Mouse (Mus musculus) stomach, postnatal 0 days (tissue): ENCODE results near the gene Brms1. TPM values are rescaled to one million over a fixed set of nuclear protein-coding genes. Genes with fewer than 3 reads are reported as not detected.
A peak's percentile ranks its signal among the peaks of the same experiment; 100 is the strongest.

ENCODE experiments used
- ATAC-seq: fragments of 200-750 bp; cut with Nextera tagmentation; 2 replicates; pipeline ENCODE4 v1.8.0; 2017; ENCODE audit not compliant: low FRiP score, low TSS enrichment
- DNase-seq: peaks from one replicate; pipeline ENCODE4 v3.0.0-alpha.2; 2016; ENCODE audit warnings: low spot score
- H3K27ac ChIP-seq: fragments of 300-500 bp; sonication (generic); replicated peaks from 2 replicates; pipeline ENCODE4 v1.5.1; 2014; ENCODE audit warnings: mild to moderate bottlenecking, control low read depth
- H3K27me3 ChIP-seq: fragments of 300-500 bp; sonication (generic); 2 replicates; pipeline ENCODE4 v1.6.1; 2014; ENCODE audit warnings: low read length; ENCODE audit not compliant: control insufficient read depth, insufficient read depth
- H3K36me3 ChIP-seq: fragments of 300-500 bp; sonication (generic); 2 replicates; pipeline ENCODE4 v1.6.1; 2014; ENCODE audit warnings: low read length, mixed read lengths; ENCODE audit not compliant: control insufficient read depth, insufficient read depth
- H3K4me1 ChIP-seq: fragments of 300-500 bp; sonication (generic); replicated peaks from 2 replicates; pipeline ENCODE4 v1.6.1; 2014; ENCODE audit warnings: antibody characterized with exemption; ENCODE audit not compliant: control insufficient read depth, insufficient read depth
- H3K4me2 ChIP-seq: fragments of 300-500 bp; sonication (generic); replicated peaks from 2 replicates; pipeline ENCODE4 v1.6.1; 2014; ENCODE audit warnings: low read depth, mild to moderate bottlenecking, control low read depth, moderate library complexity
- H3K4me3 ChIP-seq: fragments of 300-500 bp; sonication (generic); 2 replicates; pipeline ENCODE4 v1.5.1; 2014; ENCODE audit warnings: low read depth, low read length, control low read depth
- H3K9ac ChIP-seq: fragments of 300-500 bp; sonication (generic); 2 replicates; pipeline ENCODE4 v1.6.1; 2014; ENCODE audit warnings: mild to moderate bottlenecking, low read length, control low read depth, mixed read lengths
- H3K9me3 ChIP-seq: fragments of 300-500 bp; sonication (generic); 2 replicates; pipeline ENCODE4 v1.6.1; 2016; ENCODE audit warnings: low read length; ENCODE audit not compliant: control insufficient read depth
- CTCF ChIP-seq: IDR thresholded peaks from 2 replicates; pipeline ENCODE4 v1.5.1; 2016; ENCODE audit warnings: antibody characterized with exemption, low read depth, mild to moderate bottlenecking, moderate library complexity
- EP300 ChIP-seq: optimal IDR thresholded peaks from 2 replicates; pipeline ENCODE3; 2016; ENCODE audit warnings: antibody characterized with exemption
- WGBS: fragments of 180-500 bp; shearing (Covaris S2); extraction: QIAGEN DNeasy Blood & Tissue Kit; methylation state at CpG from one replicate; pipeline ENCODE4 v1.1.7; 2014; 5-methylcytosine and 5-hydroxymethylcytosine counted together
- polyA plus RNA-seq: library from polyadenylated mRNA; unstranded; fragments of >200 nt; fragmentation: Nextera tagmentation; extraction: Ambion mirVana; gene quantifications from 2 replicates; pipeline ENCODE4 v1.2.1, GENCODE M21; 2015

The Brms1 gene
- polyA plus RNA-seq, 1 experiment from 2014 or later: 42.3 TPM

GRCm38 (mm10) chr19:5016782-5017181, 24.4 kb upstream of the Brms1 start:
- peak; percentile 52; the same call in 1 of the 2 replicates for ATAC-seq
- 24% methylated on average over 12 of the region's 12 CpGs for WGBS
- Histone ChIP-seq H3K9ac (no peak overlapping the region), H3K4me2 (peak overlapping the region; percentile 27), H3K9me3 (no peaks in the 10 kb centered on the region), H3K4me1 (0 out of 2 replicates have a peak, but pooled peaks cover 3% of the 10 kb centered on the region), H3K27ac (peak overlapping the region; percentile 58), H3K4me3 (no peak overlapping the region), H3K27me3 (no peaks in the 10 kb centered on the region), H3K36me3 (no peaks in the 10 kb centered on the region)
- TF ChIP-seq CTCF (peak; percentile 84), EP300 (no peak)
- DNase-seq: peak; percentile 81

- Histone ChIP-seq H3K4me2 (no peak overlapping the region), H3K9ac (no peak overlapping the region), H3K27me3 (no peaks in the 10 kb centered on the region), H3K27ac (peak overlapping the region; percentile 40; the same call in 1 of the 2 replicates), H3K36me3 (no peaks in the 10 kb centered on the region), H3K4me1 (0 out of 2 replicates have a peak, but pooled peaks cover 3% of the 10 kb centered on the region), H3K9me3 (no peaks in the 10 kb centered on the region), H3K4me3 (no peak overlapping the region)
- 47% methylated on average over 4 of the region's 4 CpGs for WGBS
- no peak for DNase-seq
- TF ChIP-seq EP300: no peak
- no peak for TF ChIP-seq CTCF
- no peak for ATAC-seq
Observed at GRCm38 (mm10) chr19:5017611-5018010, 23.5 kb upstream of the Brms1 start.

- 63% methylated on average over 3 of the region's 3 CpGs for WGBS
- H3K4me2 ChIP-seq: no peak overlapping the region
- ATAC-seq: no peak
Observed at GRCm38 (mm10) chr19:5018191-5018590, 23.0 kb upstream of the Brms1 start.

GRCm38 (mm10) chr19:5021416-5021815, 19.7 kb upstream of the Brms1 start:
- Histone ChIP-seq H3K4me3 (no peak overlapping the region), H3K9ac (no peak overlapping the region), H3K9me3 (no peaks in the 10 kb centered on the region), H3K27ac (no peak overlapping the region), H3K4me1 (peaks cover 5% of the 10 kb centered on the region; the same call in 1 of the 2 replicates), H3K27me3 (no peaks in the 10 kb centered on the region), H3K4me2 (no peak overlapping the region), H3K36me3 (no peaks in the 10 kb centered on the region)
- ATAC-seq: no peak
- DNase-seq: no peak
- WGBS: 91% methylated on average over 2 of the region's 2 CpGs
- no peak for TF ChIP-seq EP300
- no peak for TF ChIP-seq CTCF

More at GRCm38 (mm10) chr19:5018191-5018590, 23.0 kb upstream of the Brms1 start:
- no peaks in the 10 kb centered on the region for H3K36me3 ChIP-seq
- no peak for DNase-seq
- TF ChIP-seq CTCF (no peak), EP300 (no peak)
- no peak overlapping the region for H3K4me3 ChIP-seq
- peak overlapping the region; percentile 40; the same call in 1 of the 2 replicates for H3K27ac ChIP-seq
- no peaks in the 10 kb centered on the region for H3K27me3 ChIP-seq
- 0 out of 2 replicates have a peak, but pooled peaks cover 3% of the 10 kb centered on the region for H3K4me1 ChIP-seq
- H3K9me3 ChIP-seq: no peaks in the 10 kb centered on the region
- no peak overlapping the region for H3K9ac ChIP-seq

GRCm38 (mm10) chr19:5023621-5024479, 17.3 kb upstream of the Brms1 start, which contains the start of gene Slc29a2:
Gene Slc29a2 (plus strand): TSS chr19:5023860.
- under 1% methylated on average over 55 of the region's 62 CpGs for WGBS
- ATAC-seq (peak; percentile 94), DNase-seq (peak; percentile 94)
- peak; percentile 27; the same call in 1 of the 2 replicates for TF ChIP-seq CTCF
- no peak for TF ChIP-seq EP300
- Histone ChIP-seq H3K4me3 (peak within 1 kb of the TSS; percentile 70), H3K9me3 (no peaks in the 10 kb centered on the region), H3K4me2 (peak within 1 kb of the TSS; percentile 99), H3K9ac (peak within 1 kb of the TSS; percentile 67), H3K27ac (peak within 1 kb of the TSS; percentile 78), H3K4me1 (peaks cover 3% of the 10 kb centered on the region; the same call in 1 of the 2 replicates), H3K36me3 (no peaks in the 10 kb centered on the region; the same call in 1 of the 2 replicates), H3K27me3 (no peaks in the 10 kb centered on the region)
